Mouse (Mus musculus) ES-Bruce4 (cell line): ENCODE measurements around the gene Tlr4.

Experiments used
- CTCF ChIP-seq: IDR thresholded peaks from one replicate; pipeline ENCODE4 v1.8.1; 2011; ENCODE audit warnings: low read depth, low read length
- POLR2A ChIP-seq: IDR thresholded peaks from one replicate; pipeline ENCODE4 v1.8.1; 2011; ENCODE audit warnings: low read length; ENCODE audit not compliant: insufficient read depth

DNA sequence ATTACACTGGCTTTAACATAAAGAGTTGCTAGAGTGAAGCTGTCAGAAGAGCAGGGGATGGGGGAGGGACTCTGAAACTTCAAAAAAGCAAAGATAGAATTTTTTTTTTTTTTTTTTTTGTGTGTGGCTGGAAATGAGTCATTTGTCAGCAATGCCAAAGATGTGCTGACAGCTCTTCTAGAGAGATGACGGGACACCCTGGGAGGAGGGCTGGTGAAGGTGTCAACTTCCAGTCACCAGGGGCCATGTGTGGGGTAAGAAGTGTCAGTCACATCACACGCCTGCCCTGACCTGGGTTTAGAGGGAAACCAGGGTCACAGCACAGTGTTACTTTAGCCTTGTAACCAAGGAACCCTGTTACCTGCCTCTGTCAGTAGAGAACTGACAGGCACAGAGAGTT, 67.2 kb downstream of the Tlr4 start:
- TF ChIP-seq CTCF = no peak
- no peak for TF ChIP-seq POLR2A
